Mouse (Mus musculus): ENCODE measurements around the gene Itsn1. TPM values are rescaled to one million over a fixed set of nuclear protein-coding genes. Genes with fewer than 3 reads are reported as not detected.
A peak's percentile ranks its signal among the peaks of the same experiment; 100 is the strongest.

The Itsn1 gene
- polyA plus RNA-seq, 1 experiment from 2014 or later: 26.5 TPM

GRCm38 (mm10) chr16:91783191-91783590 is 54.1 kb downstream of the Itsn1 start:
- no peaks in the 10 kb centered on the region for H3K9me3 ChIP-seq
- H3K36me3 ChIP-seq: peaks cover 40% of the 10 kb centered on the region
- H3K27me3 ChIP-seq (ENCODE audit: insufficient read depth, poor library complexity, severe bottlenecking): no peaks in the 10 kb centered on the region
- peak; percentile 57 for DNase-seq (ENCODE audit: low spot score)
- H3K4me1 ChIP-seq: peaks cover 10% of the 10 kb centered on the region; the same call in 1 of the 2 replicates
- H3K4me3 ChIP-seq: no peak overlapping the region
- 87% methylated on average over 7 of the region's 7 CpGs for WGBS
- no peak overlapping the region for H3K27ac ChIP-seq

DNA sequence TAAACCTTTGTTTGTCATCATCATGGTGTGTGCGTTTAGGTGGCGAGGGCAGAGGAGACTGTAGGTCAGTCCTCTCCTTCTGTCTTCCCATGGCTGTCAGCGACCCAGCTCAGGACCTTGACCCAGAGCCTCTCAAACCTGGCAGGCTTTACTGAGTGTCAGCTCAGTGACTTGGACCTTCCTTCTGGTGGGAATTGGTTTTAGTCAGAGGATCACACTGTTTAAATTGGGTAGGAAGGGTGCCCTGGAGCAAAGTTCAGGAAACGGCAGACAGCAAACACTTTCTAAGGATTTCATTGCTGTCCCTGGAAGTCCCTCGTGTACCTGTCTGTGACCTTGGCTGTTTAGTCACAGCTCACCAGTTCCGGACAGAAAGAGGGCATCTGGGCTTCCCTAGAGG is 55.2 kb downstream of the Itsn1 start:
- Histone ChIP-seq H3K27ac (no peak overlapping the region), H3K4me3 (no peak overlapping the region), H3K36me3 (peaks cover 45% of the 10 kb centered on the region), H3K9me3 (no peaks in the 10 kb centered on the region), H3K27me3 (ENCODE audit: insufficient read depth, poor library complexity, severe bottlenecking) (no peaks in the 10 kb centered on the region), H3K4me1 (peaks cover 17% of the 10 kb centered on the region; the same call in 1 of the 2 replicates)
- 86% methylated on average over 6 of the region's 6 CpGs for WGBS
- DNase-seq (ENCODE audit: low spot score): peak; percentile 24

- Histone ChIP-seq H3K4me3 (no peak overlapping the region), H3K27ac (no peak overlapping the region), H3K36me3 (peaks cover 50% of the 10 kb centered on the region), H3K27me3 (ENCODE audit: insufficient read depth, poor library complexity, severe bottlenecking) (no peaks in the 10 kb centered on the region), H3K4me1 (peaks cover 30% of the 10 kb centered on the region), H3K9me3 (no peaks in the 10 kb centered on the region)
- 83% methylated on average over 10 of the region's 10 CpGs for WGBS
- DNase-seq (ENCODE audit: low spot score): no peak
These were observed 57.3 kb downstream of the Itsn1 start for GRCm38 (mm10) chr16:91786425-91786824.

- H3K27ac ChIP-seq: peak overlapping the region; percentile 59
- peaks cover 47% of the 10 kb centered on the region for H3K36me3 ChIP-seq
- H3K27me3 ChIP-seq (ENCODE audit: insufficient read depth, poor library complexity, severe bottlenecking): no peaks in the 10 kb centered on the region
- peaks cover 44% of the 10 kb centered on the region for H3K4me1 ChIP-seq
- peak; percentile 92 for DNase-seq (ENCODE audit: low spot score)
- no peaks in the 10 kb centered on the region for H3K9me3 ChIP-seq
- 0 out of 2 replicates have a peak overlapping the region, but pooled peaks have one; percentile 15 for H3K4me3 ChIP-seq
- 38% methylated on average over 6 of the region's 6 CpGs for WGBS
These were observed 60.6 kb downstream of the Itsn1 start for GRCm38 (mm10) chr16:91789728-91790127.

DNA sequence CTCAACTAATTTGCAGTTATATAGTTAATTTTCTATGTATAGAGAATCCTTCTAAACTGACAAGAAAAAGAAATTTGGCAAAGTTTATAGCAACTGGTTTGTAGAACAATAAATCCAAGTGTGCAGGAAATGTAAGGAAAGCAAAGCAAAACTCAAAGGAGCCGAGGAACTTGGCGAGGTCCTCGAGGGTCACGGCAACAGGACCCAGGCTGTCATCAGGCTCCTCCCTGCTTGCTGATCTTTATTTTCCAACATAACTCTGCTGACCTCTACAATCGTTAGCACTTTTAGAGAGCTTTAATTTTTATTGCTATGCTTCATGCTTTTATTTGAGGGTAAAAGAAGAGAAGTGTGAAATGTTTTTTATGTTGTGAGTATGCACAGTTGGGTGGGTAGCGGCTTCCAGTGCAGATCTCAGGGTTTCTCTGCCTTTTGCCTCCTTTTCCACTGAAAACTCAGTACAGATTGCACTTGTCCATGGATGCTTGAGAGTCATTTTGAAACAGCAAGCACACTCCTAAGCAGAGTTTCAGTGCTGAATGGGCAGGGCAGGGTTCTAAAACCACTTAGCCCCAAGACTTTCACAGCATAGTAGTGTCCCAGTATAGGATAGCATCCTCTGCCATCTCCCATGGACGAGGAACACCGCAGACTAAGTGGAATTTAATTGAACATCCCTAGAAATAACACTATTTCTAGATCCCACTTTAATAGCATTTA is 63.6 kb downstream of the Itsn1 start:
- H3K27ac ChIP-seq: peak overlapping the region; percentile 36; the same call in 1 of the 2 replicates
- DNase-seq (ENCODE audit: low spot score): no peak
- peaks cover 44% of the 10 kb centered on the region for H3K4me1 ChIP-seq
- no peak overlapping the region for H3K4me3 ChIP-seq
- peaks cover 41% of the 10 kb centered on the region for H3K36me3 ChIP-seq
- no peaks in the 10 kb centered on the region for H3K9me3 ChIP-seq
- H3K27me3 ChIP-seq (ENCODE audit: insufficient read depth, poor library complexity, severe bottlenecking): no peaks in the 10 kb centered on the region
- 69% methylated on average over 8 of the region's 8 CpGs for WGBS

DNA sequence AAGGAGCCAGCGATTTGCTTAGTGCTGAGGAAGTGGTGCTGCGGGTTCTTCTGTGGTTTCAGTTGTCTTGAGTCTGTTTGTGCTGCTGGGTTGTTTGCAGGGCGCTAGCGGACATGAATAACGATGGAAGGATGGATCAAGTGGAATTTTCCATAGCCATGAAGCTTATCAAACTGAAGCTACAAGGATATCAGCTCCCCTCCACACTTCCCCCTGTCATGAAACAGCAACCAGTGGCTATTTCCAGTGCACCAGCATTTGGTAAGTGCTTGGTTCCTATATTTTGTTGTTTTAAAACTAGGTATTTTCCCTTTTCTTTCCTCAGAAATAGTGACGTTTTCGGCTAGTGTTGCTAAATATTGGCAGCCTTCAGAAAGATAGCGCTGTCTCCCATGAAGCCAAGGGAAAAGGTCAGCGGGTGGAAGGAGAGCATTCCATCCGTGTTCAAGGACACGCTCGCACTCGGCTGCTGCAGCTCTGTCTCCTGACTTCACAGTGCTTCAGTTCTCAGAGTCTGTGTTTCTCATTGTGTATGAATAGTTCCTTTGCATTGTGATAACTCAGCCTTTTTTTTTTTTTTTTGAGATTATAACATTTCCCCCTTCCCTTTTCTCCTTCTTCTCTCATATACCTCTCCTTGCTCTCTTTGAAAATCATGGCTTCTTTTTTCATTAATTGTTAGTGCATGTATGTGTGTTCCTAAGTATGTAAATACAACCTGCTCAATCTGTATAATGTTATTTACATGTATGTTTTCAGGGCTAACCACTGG is 64.6 kb downstream of the Itsn1 start:
- Histone ChIP-seq H3K27ac (peak overlapping the region; percentile 67), H3K4me1 (peaks cover 43% of the 10 kb centered on the region), H3K9me3 (no peaks in the 10 kb centered on the region), H3K4me3 (no peak overlapping the region), H3K36me3 (peaks cover 32% of the 10 kb centered on the region), H3K27me3 (ENCODE audit: insufficient read depth, poor library complexity, severe bottlenecking) (no peaks in the 10 kb centered on the region)
- WGBS: 56% methylated on average over 13 of the region's 13 CpGs
- DNase-seq (ENCODE audit: low spot score): no peak

GRCm38 (mm10) chr16:91794306-91794705 is 65.2 kb downstream of the Itsn1 start:
- no peak for DNase-seq (ENCODE audit: low spot score)
- H3K4me3 ChIP-seq: no peak overlapping the region
- peak overlapping the region; percentile 67 for H3K27ac ChIP-seq
- peaks cover 31% of the 10 kb centered on the region for H3K36me3 ChIP-seq
- H3K4me1 ChIP-seq: peaks cover 37% of the 10 kb centered on the region
- 73% methylated on average over 7 of the region's 7 CpGs for WGBS
- no peaks in the 10 kb centered on the region for H3K27me3 ChIP-seq (ENCODE audit: insufficient read depth, poor library complexity, severe bottlenecking)
- no peaks in the 10 kb centered on the region for H3K9me3 ChIP-seq

- no peak for DNase-seq (ENCODE audit: low spot score)
- Histone ChIP-seq H3K36me3 (peaks cover 31% of the 10 kb centered on the region), H3K4me3 (no peak overlapping the region), H3K9me3 (no peaks in the 10 kb centered on the region), H3K27me3 (ENCODE audit: insufficient read depth, poor library complexity, severe bottlenecking) (no peaks in the 10 kb centered on the region), H3K4me1 (peaks cover 29% of the 10 kb centered on the region), H3K27ac (no peak overlapping the region)
- 93% methylated on average over 2 of the region's 2 CpGs for WGBS
These were observed 66.0 kb downstream of the Itsn1 start for GRCm38 (mm10) chr16:91795044-91795443.

- no peak overlapping the region for H3K4me3 ChIP-seq
- no peak for DNase-seq (ENCODE audit: low spot score)
- 91% methylated on average over 9 of the region's 9 CpGs for WGBS
- peaks cover 31% of the 10 kb centered on the region for H3K36me3 ChIP-seq
- no peaks in the 10 kb centered on the region for H3K27me3 ChIP-seq (ENCODE audit: insufficient read depth, poor library complexity, severe bottlenecking)
- peaks cover 24% of the 10 kb centered on the region for H3K4me1 ChIP-seq
- H3K27ac ChIP-seq: no peak overlapping the region
- no peaks in the 10 kb centered on the region for H3K9me3 ChIP-seq
These were observed 66.5 kb downstream of the Itsn1 start for GRCm38 (mm10) chr16:91795606-91796005.

- WGBS: 91% methylated on average over 13 of the region's 13 CpGs
- H3K27me3 ChIP-seq (ENCODE audit: insufficient read depth, poor library complexity, severe bottlenecking): no peaks in the 10 kb centered on the region
- H3K36me3 ChIP-seq: peaks cover 46% of the 10 kb centered on the region
These were observed 72.3 kb downstream of the Itsn1 start for GRCm38 (mm10) chr16:91801426-91801825.

GRCm38 (mm10) chr16:91802461-91803062 is 73.5 kb downstream of the Itsn1 start:
- no peak for DNase-seq (ENCODE audit: low spot score)
- WGBS: 82% methylated on average over 5 of the region's 5 CpGs
- Histone ChIP-seq H3K4me1 (peaks cover 9% of the 10 kb centered on the region), H3K27me3 (ENCODE audit: insufficient read depth, poor library complexity, severe bottlenecking) (no peaks in the 10 kb centered on the region), H3K4me3 (no peak overlapping the region), H3K36me3 (peaks cover 47% of the 10 kb centered on the region), H3K27ac (no peak overlapping the region), H3K9me3 (no peaks in the 10 kb centered on the region)

More at GRCm38 (mm10) chr16:91801426-91801825, 72.3 kb downstream of the Itsn1 start:
- Histone ChIP-seq H3K4me1 (peaks cover 14% of the 10 kb centered on the region), H3K9me3 (no peaks in the 10 kb centered on the region), H3K4me3 (no peak overlapping the region), H3K27ac (no peak overlapping the region)
- no peak for DNase-seq (ENCODE audit: low spot score)

DNA sequence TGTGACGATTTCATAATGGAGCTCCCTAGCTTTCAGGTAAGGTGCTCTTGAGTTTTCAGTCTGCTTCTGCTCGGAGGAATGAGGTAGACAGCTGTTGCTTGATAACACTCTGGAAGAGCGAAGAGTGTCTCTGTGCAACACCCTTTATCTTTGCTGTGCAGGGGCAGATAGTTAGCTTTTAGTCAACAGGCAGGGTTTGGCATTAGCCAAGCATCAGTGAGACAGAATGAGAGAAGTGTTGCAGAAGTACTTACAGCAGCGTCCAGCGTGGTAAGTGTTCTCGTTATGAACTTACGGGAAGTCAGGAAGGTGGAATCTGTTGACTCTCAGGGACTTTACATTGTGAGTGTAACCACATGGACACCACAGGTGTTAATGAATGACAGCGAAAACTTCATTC is 75.3 kb downstream of the Itsn1 start:
- DNase-seq (ENCODE audit: low spot score): peak; percentile 83
- H3K4me3 ChIP-seq: peak overlapping the region; percentile 10; the same call in 1 of the 2 replicates
- H3K27me3 ChIP-seq (ENCODE audit: insufficient read depth, poor library complexity, severe bottlenecking): no peaks in the 10 kb centered on the region
- WGBS: 45% methylated on average over 8 of the region's 8 CpGs
- H3K27ac ChIP-seq: peak overlapping the region; percentile 57; the same call in 1 of the 2 replicates
- peaks cover 9% of the 10 kb centered on the region for H3K4me1 ChIP-seq
- peaks cover 54% of the 10 kb centered on the region for H3K36me3 ChIP-seq
- no peaks in the 10 kb centered on the region for H3K9me3 ChIP-seq

DNA sequence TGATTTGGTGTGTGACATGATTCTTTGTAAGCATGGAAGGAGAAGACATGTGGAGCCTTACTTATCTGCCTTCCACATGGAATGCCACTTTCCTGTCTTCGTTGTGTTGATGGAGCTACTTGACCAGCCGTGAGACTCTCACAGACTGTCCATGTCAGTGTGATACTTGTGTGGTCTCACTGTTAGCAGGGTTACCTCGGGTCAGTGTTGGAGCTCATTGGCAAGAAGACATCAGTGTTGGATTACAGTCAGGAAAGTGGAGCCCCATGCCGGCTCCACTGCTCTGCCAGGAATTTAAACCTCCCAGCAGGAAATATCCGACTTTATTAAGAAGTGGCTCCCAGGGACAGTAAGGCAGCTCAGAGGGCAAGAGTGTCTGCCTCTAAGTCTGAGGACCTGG is 75.8 kb downstream of the Itsn1 start:
- Histone ChIP-seq H3K9me3 (no peaks in the 10 kb centered on the region), H3K4me3 (peak overlapping the region; percentile 10; the same call in 1 of the 2 replicates), H3K27me3 (ENCODE audit: insufficient read depth, poor library complexity, severe bottlenecking) (no peaks in the 10 kb centered on the region), H3K36me3 (peaks cover 58% of the 10 kb centered on the region), H3K4me1 (peaks cover 9% of the 10 kb centered on the region), H3K27ac (peak overlapping the region; percentile 57; the same call in 1 of the 2 replicates)
- DNase-seq (ENCODE audit: low spot score): no peak
- WGBS: 41% methylated on average over 5 of the region's 5 CpGs
